Mouse (Mus musculus) retina, postnatal 1 day (tissue): ENCODE measurements around the gene Kalrn.
A peak's percentile ranks its signal among the peaks of the same experiment; 100 is the strongest.

Experiments used
- DNase-seq: peaks from one replicate; pipeline ENCODE4 v3.0.0-alpha.2; 2012

Gene Kalrn

GRCm38 (mm10) chr16:34573151-34573802, at the start of gene Kalrn:
Gene Kalrn, minus strand, starts transcription at chr16:34573532.
- DNase-seq = peak; percentile 96

GRCm38 (mm10) chr16:34614021-34614420, 40.7 kb upstream of the Kalrn start:
- no peak for DNase-seq

DNA sequence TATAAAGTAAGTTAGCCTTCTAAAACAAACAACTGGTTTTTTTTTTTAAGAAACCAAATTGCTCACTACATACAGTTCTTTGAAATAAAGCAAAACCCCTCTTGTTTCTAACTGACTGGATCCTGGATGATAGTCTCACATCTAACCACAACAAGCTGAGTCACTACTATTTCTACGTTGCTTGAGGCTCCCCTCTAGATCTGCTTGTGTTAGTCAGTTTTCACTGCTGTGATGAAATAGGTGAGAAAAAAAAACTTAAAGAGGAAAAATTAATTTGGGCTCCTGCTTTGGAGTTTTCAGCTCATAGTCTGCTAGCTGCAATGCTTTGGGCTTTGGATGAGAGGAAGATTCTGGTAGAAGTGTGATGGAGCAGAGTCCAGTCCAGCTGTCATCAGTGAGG, 36.8 kb upstream of the Kalrn start:
- no peak for DNase-seq

GRCm38 (mm10) chr16:34605679-34606078, 32.3 kb upstream of the Kalrn start:
- DNase-seq = peak; percentile 65

DNA sequence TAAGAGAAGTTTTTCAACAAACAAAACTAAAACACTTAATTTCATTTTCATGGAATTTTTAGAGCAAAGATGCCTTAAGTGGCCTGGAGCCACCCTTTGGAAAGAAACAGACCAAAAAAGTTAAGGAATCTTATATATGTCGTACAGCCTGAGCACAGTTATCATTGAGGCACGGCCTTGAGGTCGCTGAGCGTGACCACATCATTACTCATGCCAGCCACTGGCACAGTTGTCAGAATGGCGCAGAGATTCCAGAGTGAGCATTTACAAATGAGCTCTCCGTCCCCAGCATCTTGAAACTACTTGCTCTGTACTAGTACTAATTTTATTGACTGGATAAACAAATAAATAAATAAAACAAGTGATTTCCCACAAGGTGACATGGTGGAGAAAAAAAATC, 30.5 kb upstream of the Kalrn start:
- no peak for DNase-seq

DNA sequence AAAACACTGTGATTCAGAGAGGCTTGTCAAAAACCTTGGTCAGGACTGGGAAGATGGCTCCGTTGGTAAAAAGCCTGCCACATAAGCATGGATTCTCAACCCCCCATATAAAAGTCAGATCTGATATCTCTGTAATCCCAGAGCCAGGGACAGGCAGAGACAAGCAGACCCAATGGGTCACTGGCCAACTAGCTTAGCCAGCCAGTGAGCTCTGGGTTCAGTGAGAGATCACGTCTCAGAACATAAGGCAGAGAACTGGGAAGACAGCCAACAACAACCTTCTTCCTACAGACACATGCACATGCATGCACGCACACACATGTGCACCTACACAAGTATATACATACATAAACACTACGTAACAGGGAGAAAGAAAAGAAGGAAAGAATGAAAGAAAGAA, 29.7 kb upstream of the Kalrn start:
- DNase-seq = no peak

DNA sequence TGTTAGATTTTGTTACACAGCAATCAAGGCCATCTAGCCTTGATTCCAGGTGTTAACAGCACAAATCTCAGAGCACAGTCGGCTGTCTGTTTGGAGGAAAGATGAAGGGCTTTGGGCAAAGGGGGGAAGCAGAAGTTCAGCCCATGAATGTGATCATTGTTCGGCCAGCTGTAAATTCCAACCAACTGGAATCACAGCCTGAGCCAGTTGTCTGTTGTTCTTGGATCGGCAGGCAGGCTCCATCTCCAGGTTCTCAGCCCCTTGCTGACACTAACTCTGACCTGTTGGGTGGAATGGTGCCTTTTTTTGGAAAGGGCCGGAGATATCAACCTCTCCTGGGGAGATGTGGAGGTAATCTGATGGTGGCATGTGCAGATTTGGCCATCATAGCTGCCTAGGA, 28.6 kb upstream of the Kalrn start:
- DNase-seq = peak; percentile 15

GRCm38 (mm10) chr16:34595294-34595693, 22.0 kb upstream of the Kalrn start:
- no peak for DNase-seq

- no peak for DNase-seq
Measured at GRCm38 (mm10) chr16:34594597-34595262, 21.4 kb upstream of the Kalrn start.

DNA sequence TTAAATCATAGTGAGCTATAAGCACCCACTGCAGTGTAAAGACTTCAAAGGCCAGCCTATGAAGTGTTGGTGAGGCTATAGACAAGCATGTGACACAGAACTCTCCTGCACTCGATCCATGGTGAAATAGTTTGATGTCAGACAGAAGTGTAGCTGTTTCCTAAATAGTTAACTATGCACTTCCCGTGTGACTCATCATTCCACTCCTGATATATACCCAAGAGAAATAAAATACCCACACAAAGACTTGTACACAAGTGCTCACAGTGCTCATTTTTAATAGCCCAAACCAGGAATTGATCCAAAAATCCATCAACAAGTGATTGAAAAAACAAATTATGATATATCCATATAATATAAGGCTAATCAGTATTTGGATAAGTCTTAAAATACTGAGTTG, 19.4 kb upstream of the Kalrn start:
- no peak for DNase-seq

- DNase-seq = no peak
Measured at GRCm38 (mm10) chr16:34591934-34592333, 18.6 kb upstream of the Kalrn start.

GRCm38 (mm10) chr16:34579671-34580326, 6.5 kb upstream of the Kalrn start:
- DNase-seq = no peak

DNA sequence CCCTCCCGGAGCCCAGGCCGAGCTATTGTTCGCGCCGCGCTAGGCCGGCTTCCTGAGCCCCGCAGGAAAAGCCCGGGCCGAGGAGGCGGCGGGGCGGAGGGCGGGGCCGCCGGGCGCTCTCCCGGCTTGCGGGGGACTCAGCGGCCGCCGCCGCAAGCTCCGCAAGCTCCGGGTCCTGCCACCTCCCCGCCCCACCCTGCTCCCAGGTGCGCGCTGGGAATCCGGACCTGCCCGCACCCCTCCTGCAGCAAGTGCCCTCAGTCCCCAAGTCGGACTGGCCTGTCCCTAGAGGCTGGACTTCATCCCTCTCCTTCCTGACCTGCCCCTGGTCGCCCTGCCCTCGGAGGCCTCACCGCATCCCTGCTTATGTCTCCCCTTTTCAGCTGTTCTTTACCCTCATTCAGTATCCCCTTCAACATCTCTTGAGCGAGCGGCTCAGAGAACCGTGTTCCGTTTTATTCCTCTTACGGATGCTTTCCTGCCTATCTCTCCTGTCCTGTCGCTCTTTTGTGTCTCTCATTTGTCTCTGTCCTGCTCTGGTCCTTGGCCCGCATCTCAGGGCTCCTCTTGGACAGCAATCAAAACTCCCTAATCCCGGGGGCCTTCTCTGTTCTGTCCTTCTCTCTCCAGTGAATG, 642 bp upstream of the Kalrn start:
- DNase-seq = no peak

- peak; percentile 51 for DNase-seq
Measured at GRCm38 (mm10) chr16:34572406-34573150, 754 bp downstream of the Kalrn start.

- peak; percentile 83 for DNase-seq
Measured at GRCm38 (mm10) chr16:34571931-34572405, 1.4 kb downstream of the Kalrn start.

DNA sequence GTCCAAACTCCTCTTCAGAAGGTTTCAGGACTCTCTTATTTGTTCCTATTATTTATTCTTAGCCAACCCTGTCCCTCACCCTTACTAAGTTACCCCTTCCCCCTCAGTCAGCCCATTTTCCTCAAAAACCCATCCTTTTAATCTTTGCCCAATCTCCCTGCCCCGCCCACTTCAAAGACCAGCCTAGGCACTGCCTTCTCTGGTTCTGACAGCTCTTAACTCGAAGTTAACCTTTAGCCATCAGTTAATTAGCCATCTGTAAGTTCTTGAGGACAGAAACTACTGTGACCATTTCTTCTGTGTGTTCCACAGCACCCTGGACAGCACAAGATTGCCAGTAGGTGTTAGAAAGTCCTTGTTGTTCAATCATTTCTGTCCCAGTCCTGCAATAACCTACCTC, 3.4 kb downstream of the Kalrn start:
- DNase-seq = no peak

- no peak for DNase-seq
Measured at GRCm38 (mm10) chr16:34568831-34569230, 4.5 kb downstream of the Kalrn start.

GRCm38 (mm10) chr16:34563593-34564280, 9.6 kb downstream of the Kalrn start:
- DNase-seq = no peak

DNA sequence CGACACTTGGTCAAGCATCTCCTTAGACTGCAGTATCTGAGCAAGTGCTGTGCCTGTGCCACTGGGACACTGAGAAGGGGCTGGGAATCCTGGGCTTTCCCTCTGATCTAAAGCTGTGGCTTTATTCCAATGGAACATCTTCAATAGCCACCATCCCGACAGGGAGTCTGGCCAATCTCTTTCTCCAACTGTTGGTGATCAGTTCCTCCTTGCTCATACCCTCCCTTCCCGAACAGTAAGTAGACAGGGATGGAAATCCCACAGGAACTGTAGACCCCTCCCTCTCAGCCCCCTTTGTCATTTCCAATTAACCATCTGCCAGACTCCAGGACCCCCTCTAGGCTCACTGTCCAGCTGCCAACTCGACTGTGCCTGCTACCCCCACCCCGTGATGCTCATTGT, 11.6 kb downstream of the Kalrn start:
- DNase-seq = peak; percentile 86

- DNase-seq = peak; percentile 27
Measured at GRCm38 (mm10) chr16:34560814-34561213, 12.5 kb downstream of the Kalrn start.

GRCm38 (mm10) chr16:34560411-34560810, 12.9 kb downstream of the Kalrn start:
- no peak for DNase-seq

DNA sequence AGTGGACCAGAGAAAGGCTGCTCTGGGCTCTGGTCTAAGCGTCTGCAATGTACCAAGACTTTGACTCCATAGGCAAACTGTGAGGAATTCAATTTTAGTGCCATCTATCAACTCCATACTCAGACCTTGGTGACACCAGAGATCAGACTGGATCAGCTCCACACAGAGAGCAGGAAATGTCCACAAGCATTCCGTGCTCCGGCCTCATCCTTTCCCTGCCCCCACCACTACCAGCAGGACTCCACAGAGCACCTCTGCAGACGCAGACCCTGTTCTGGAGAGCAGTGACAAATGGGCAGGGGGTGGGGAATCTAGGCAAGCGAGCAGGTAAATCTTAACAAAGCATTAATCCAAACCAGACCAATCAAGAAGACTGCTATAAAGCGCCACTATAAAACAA, 15.4 kb downstream of the Kalrn start:
- no peak for DNase-seq
